Mouse (Mus musculus): ENCODE measurements around the gene Npvf.

DNA sequence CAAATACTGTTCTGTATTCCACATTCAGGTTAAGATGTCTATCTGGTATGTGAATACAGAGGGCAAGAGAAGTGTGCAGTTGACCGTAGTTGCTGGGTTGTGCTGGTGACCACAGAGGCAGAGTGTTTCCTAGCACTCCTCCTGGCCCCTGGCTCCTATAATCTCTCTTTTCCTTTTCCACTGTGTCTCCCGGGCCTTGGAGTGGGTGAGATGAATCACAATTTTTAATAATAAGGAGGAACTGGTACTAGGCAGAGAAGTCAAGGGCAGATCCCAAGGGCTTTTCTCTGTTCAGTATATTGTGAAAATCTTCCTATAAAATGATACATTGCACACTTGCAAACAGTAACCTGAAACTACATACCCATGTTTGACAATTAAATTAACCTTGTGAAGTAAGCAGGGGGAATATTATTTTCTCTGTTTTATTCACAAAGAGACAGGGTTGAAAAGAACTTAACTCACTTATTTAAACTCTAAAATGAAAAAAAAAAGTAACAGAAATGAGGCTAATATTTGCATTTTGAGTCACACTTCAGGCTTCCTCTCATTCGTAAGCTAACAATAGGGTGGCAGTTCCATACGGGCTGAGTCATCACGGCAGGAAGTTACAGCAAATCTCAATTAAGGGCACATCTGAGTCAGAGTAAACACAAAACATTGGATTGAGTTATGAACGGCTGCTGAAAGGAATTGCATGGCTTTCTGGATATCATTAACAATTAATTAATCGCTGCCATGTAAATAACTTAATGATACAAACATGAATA, 30.6 kb upstream of the Npvf start:
- TF ChIP-seq CTCF (IDR thresholded peaks at IDR 0.05; ENCODE audit: control insufficient read depth, insufficient read depth, low read length) (no peak), POLR2A (IDR thresholded peaks at IDR 0.05; ENCODE audit: borderline replicate concordance, control insufficient read depth, low read depth, low read length) (no peak)

All from bone marrow, adult 2 months (tissue).